Mouse (Mus musculus): ENCODE measurements at regions not wholly inside any gene's neighbourhood (a gene's known extent, or its start where the extent isn't known, plus 50 kb on each side); places are given as distances from the start of the nearest gene placed in this dataset.

GRCm38 (mm10) chr2:3947432-3947831, 70.1 kb upstream of the Frmd4a start:
- WGBS, result 91% methylated on average over 3 of the region's 3 CpGs
- no peak overlapping the region for H3K4me3 ChIP-seq
- no peak for ATAC-seq

GRCm38 (mm10) chr2:3948331-3948730, 69.2 kb upstream of the Frmd4a start:
- no peak overlapping the region for H3K4me3 ChIP-seq
- 50% methylated on average over 1 of the region's 1 CpGs for WGBS
- H3K4me1 ChIP-seq, result no peaks in the 10 kb centered on the region
- H3K4me2 ChIP-seq, result no peak overlapping the region
- no peak overlapping the region for H3K9ac ChIP-seq
- H3K9me3 ChIP-seq (replicated peaks), result no peaks in the 10 kb centered on the region
- no peaks in the 10 kb centered on the region for H3K27me3 ChIP-seq
- H3K27ac ChIP-seq, result no peak overlapping the region
- no peaks in the 10 kb centered on the region for H3K36me3 ChIP-seq (ENCODE audit: poor library complexity, severe bottlenecking)
- ATAC-seq, result no peak

More at GRCm38 (mm10) chr2:3947432-3947831, 70.1 kb upstream of the Frmd4a start:
- no peak overlapping the region for H3K4me2 ChIP-seq
- no peaks in the 10 kb centered on the region for H3K9me3 ChIP-seq (replicated peaks)
- no peaks in the 10 kb centered on the region for H3K4me1 ChIP-seq
- H3K27ac ChIP-seq, result no peak overlapping the region
- H3K9ac ChIP-seq, result no peak overlapping the region
- no peaks in the 10 kb centered on the region for H3K36me3 ChIP-seq (ENCODE audit: poor library complexity, severe bottlenecking)
- no peaks in the 10 kb centered on the region for H3K27me3 ChIP-seq

DNA sequence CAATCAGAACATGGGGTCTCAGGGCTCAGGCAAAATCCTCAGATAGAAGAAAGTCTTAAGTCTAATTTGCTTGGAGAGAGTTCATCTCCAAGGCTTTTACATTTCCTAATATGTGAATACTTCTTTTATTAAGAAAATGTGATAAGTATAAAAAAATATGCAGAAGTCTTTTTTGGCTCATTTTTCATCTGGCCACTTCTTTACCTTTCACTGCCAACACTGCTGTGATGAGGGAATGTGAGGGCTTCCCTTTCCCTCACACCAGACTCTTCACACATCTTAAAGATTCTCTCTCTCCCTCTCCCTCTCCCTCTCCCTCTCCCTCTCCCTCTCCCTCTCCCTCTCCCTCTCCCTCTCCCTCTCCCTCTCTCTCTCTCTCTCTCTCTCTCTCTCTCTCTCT, 60.0 kb upstream of the Frmd4a start:
- H3K4me2 ChIP-seq, result no peak overlapping the region
- no peaks in the 10 kb centered on the region for H3K27me3 ChIP-seq
- no peak for ATAC-seq
- no peaks in the 10 kb centered on the region for H3K36me3 ChIP-seq (ENCODE audit: poor library complexity, severe bottlenecking)
- H3K4me3 ChIP-seq, result no peak overlapping the region
- no peaks in the 10 kb centered on the region; the same call in 1 of the 2 replicates for H3K9me3 ChIP-seq (replicated peaks)
- H3K9ac ChIP-seq, result no peak overlapping the region
- H3K27ac ChIP-seq, result no peak overlapping the region
- peaks cover 4% of the 10 kb centered on the region for H3K4me1 ChIP-seq

GRCm38 (mm10) chr2:3958065-3958641, 59.4 kb upstream of the Frmd4a start:
- H3K27ac ChIP-seq, result peak overlapping the region; percentile 57
- H3K4me1 ChIP-seq, result peaks cover 4% of the 10 kb centered on the region
- no peaks in the 10 kb centered on the region; the same call in 1 of the 2 replicates for H3K9me3 ChIP-seq (replicated peaks)
- no peaks in the 10 kb centered on the region for H3K36me3 ChIP-seq (ENCODE audit: poor library complexity, severe bottlenecking)
- H3K27me3 ChIP-seq, result no peaks in the 10 kb centered on the region
- no peak overlapping the region for H3K4me3 ChIP-seq
- peak overlapping the region; percentile 40 for H3K4me2 ChIP-seq
- ATAC-seq, result peak; percentile 75
- H3K9ac ChIP-seq, result no peak overlapping the region; the same call in 1 of the 2 replicates
- 30% methylated on average over 12 of the region's 12 CpGs for WGBS

DNA sequence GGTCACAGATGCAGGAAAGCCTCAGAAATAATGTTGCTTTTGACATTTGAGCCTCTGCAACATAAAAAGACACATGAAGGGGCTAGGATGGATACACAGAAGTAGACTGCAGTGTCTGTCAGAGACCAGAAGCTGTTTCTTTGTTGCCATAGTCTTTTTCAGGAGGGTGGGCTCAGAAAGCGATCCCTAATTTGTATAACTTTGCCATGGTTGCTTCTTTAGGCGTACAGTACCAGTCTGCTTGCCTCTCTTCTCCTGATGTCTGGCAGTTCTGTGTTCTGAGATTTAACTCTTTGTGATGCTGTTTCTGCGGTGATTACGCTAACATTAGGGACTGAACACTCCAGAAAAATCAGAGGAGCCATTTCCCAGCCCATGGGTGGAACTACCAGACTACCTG, 58.8 kb upstream of the Frmd4a start:
- Histone ChIP-seq H3K27me3 (no peaks in the 10 kb centered on the region), H3K4me1 (peaks cover 4% of the 10 kb centered on the region), H3K27ac (peak overlapping the region; percentile 57), H3K9me3 (replicated peaks) (no peaks in the 10 kb centered on the region; the same call in 1 of the 2 replicates), H3K36me3 (ENCODE audit: poor library complexity, severe bottlenecking) (no peaks in the 10 kb centered on the region), H3K9ac (no peak overlapping the region), H3K4me2 (no peak overlapping the region; the same call in 1 of the 2 replicates), H3K4me3 (no peak overlapping the region)
- ATAC-seq, result peak; percentile 74
- 70% methylated on average over 4 of the region's 4 CpGs for WGBS

GRCm38 (mm10) chr2:3959181-3959580, 58.3 kb upstream of the Frmd4a start:
- H3K9me3 ChIP-seq (replicated peaks), result no peaks in the 10 kb centered on the region; the same call in 1 of the 2 replicates
- 68% methylated on average over 1 of the region's 1 CpGs for WGBS
- H3K4me2 ChIP-seq, result no peak overlapping the region
- no peaks in the 10 kb centered on the region for H3K27me3 ChIP-seq
- H3K27ac ChIP-seq, result peak overlapping the region; percentile 57
- peaks cover 4% of the 10 kb centered on the region for H3K4me1 ChIP-seq
- H3K4me3 ChIP-seq, result no peak overlapping the region
- peak; percentile 87 for ATAC-seq
- H3K36me3 ChIP-seq (ENCODE audit: poor library complexity, severe bottlenecking), result no peaks in the 10 kb centered on the region
- no peak overlapping the region for H3K9ac ChIP-seq

DNA sequence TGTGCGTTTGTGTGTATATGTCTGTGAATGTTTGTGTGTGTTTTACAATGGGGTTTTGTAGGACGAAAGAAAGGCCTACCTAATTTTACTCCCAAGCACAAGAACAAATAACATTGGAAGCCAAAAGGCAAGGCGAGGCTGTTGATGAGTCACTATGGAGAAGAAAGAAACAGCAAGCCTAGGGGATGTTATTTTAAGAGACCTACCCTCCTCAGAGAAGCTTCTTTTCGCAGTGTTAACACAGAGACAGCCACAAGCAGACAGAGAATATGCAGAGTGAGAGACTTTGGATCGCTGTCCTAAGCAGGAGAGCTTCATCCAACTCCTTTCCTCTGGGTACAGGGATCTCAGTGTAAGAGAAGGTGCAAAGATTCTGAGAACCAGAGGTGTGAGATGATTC, 57.3 kb upstream of the Frmd4a start:
- H3K27me3 ChIP-seq, result no peaks in the 10 kb centered on the region
- ATAC-seq, result no peak
- H3K9ac ChIP-seq, result no peak overlapping the region
- H3K4me1 ChIP-seq, result peaks cover 4% of the 10 kb centered on the region
- H3K36me3 ChIP-seq (ENCODE audit: poor library complexity, severe bottlenecking), result no peaks in the 10 kb centered on the region
- no peak overlapping the region for H3K4me2 ChIP-seq
- H3K9me3 ChIP-seq (replicated peaks), result no peaks in the 10 kb centered on the region; the same call in 1 of the 2 replicates
- no peak overlapping the region for H3K4me3 ChIP-seq
- no peak overlapping the region for H3K27ac ChIP-seq
- 87% methylated on average over 5 of the region's 5 CpGs for WGBS

- H3K4me3 ChIP-seq, result no peak overlapping the region
- H3K27ac ChIP-seq, result no peak overlapping the region
- no peak overlapping the region for H3K9ac ChIP-seq
- 90% methylated on average over 4 of the region's 4 CpGs for WGBS
- H3K4me1 ChIP-seq, result no peaks in the 10 kb centered on the region
- no peak overlapping the region for H3K4me2 ChIP-seq
- H3K27me3 ChIP-seq, result no peaks in the 10 kb centered on the region
- no peaks in the 10 kb centered on the region for H3K9me3 ChIP-seq (replicated peaks)
- peak; percentile 100 for ATAC-seq
- no peaks in the 10 kb centered on the region for H3K36me3 ChIP-seq (ENCODE audit: poor library complexity, severe bottlenecking)
Measured at GRCm38 (mm10) chr2:3964351-3964750, 53.2 kb upstream of the Frmd4a start.
